8 mouse cellular contexts compared by ENCODE assay signal in genomic region chr10:10557570-10558336, GRCm38 (mm10). TPM values are rescaled to one million over a fixed set of nuclear protein-coding genes. Genes with fewer than 3 reads are reported as not detected.
DNase-seq lines count a peak whose midpoint lies in the region; ATAC-seq lines count a peak whose summit lies in the region.

Gene Rab32, minus strand, starts transcription at chr10:10558265.

- DNase-seq in adrenal gland, adult (ENCODE audit: inconsistent age in 2 of 2, low spot score in 1 of 2), result peak; percentile 93 to 98
- DNase-seq in embryo, embryonic 10.5 days (ENCODE audit: low spot score), result peak; percentile 94
- peak; percentile 93 for DNase-seq in gastrocnemius, postnatal 14 days
- peak; percentile 82 for DNase-seq in induced T-regulatory cell, adult 2 months (ENCODE audit: low read depth)
- DNase-seq in left cerebral cortex, adult 8-10 months (ENCODE audit: low spot score in 2 of 2), result peak; percentile 56 to 80
- peak; percentile 87 for DNase-seq in right cerebral cortex, adult 18-20 months
- DNase-seq in urinary bladder, postnatal 10 days (ENCODE audit: low spot score), result peak; percentile 87

- intact Hi-C loops in gastrocnemius, postnatal 14 days (cut with DNase I; ENCODE audit: low total_unique reads), result no loop called here

- ATAC-seq in megakaryocyte, adult 5-6 weeks (ENCODE audit: poor library complexity, severe bottlenecking), result peak; percentile 89

RNA-seq across cellular contexts. Expression of gene Rab32, which starts in this region (rescaled TPM):
- total RNA-seq in gastrocnemius, postnatal 14 days (2021), result 1 to 10 TPM; 1.6 to 2.5 TPM
- total RNA-seq in left cerebral cortex, adult 8-10 months (2022), result 1 to 10 TPM; 2.2 to 3.1 (median 2.8) TPM
- total RNA-seq in megakaryocyte, adult 5-6 weeks (2015), result 155 and 175 TPM in 2 replicates
- 108 and 111 TPM in 2 replicates for total RNA-seq in megakaryocyte, adult 5-6 weeks (2017)

Comparison
In these comparisons a context has a peak if more than half of its experiments do, and no peak if none do; other contexts are left out.
1. Peak in every context shown above with its lines: DNase-seq and ATAC-seq.
2. RNA of gene Rab32 (total RNA-seq): 108 to 175 TPM in megakaryocyte, adult 5-6 weeks; 2.2 to 3.1 TPM in left cerebral cortex, adult 8-10 months and 1.6 to 2.5 TPM in gastrocnemius, postnatal 14 days; every median in the first group is over 10 times any median in the second.